Mouse (Mus musculus): Measurements from ENCODE around the gene Lhfp. TPM values are rescaled to one million over a fixed set of nuclear protein-coding genes. Genes with fewer than 3 reads are reported as not detected.

Lhfp gene
- 34.7 and 48.2 TPM in 2 replicates for polyA plus RNA-seq (2012; rRNA removed)

GRCm38 (mm10) chr3:53041411-53042239, at the start of gene Lhfp:
TSS of gene Lhfp (plus strand) at chr3:53041528.

DNA sequence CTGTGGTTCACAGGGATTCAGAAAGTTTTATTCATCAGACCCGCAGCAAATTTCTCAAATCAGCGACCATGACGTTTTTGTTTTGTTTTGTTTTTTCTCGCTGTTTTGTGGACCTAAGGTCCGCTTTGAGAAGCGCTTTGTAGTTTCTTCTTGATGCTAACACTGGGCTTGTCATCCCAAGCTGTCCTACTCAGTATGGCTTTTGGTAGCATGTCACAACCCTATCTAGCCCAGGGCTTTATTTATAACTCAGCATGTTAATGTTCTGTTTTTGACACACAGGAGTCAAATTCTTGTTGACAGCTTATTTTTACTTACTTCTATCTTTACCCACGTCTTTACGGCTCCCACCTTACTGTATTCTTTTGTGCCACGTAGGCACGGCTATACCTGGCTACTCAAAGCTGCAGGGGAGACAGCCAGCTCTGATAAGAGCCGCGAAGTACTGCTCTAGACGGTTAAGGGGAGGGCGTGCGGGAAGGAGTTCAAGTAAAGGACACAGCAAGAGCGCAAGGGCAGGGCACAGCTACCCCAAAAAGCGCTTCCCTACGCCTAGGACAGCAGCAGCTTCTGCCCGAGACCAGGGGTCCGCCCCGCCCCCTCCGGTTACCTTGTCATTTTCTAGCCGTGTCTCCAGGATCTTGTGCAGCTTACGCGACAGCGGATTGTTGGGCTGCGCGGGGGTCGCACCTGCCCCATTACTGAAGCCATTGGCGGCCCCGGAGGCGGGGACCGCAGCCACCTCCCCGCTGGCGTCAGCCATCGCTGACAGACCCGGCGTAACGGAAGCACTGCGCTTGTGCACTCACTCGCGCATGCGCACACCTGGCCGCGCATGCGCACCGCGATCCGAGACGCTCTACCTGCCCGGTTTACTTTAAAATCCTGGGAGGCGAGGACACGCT, 24.6 kb upstream of the Lhfp start, which contains the start of gene Cog6:
Cog6 (minus strand) TSS at position 802 of the 905 bp plus-strand sequence.

Other genes starting within 250 kb of the Lhfp start
- 48.5 and 51.3 TPM in 2 replicates for gene Cog6, start 24.3 kb upstream of the Lhfp start, polyA plus RNA-seq (2012; rRNA removed)

Data from central nervous system, embryonic 14 days (tissue).